Mouse (Mus musculus): ENCODE measurements at regions not wholly inside any gene's neighbourhood (a gene's known extent, or its start where the extent isn't known, plus 50 kb on each side); places are given as distances from the start of the nearest gene placed in this dataset.

DNA sequence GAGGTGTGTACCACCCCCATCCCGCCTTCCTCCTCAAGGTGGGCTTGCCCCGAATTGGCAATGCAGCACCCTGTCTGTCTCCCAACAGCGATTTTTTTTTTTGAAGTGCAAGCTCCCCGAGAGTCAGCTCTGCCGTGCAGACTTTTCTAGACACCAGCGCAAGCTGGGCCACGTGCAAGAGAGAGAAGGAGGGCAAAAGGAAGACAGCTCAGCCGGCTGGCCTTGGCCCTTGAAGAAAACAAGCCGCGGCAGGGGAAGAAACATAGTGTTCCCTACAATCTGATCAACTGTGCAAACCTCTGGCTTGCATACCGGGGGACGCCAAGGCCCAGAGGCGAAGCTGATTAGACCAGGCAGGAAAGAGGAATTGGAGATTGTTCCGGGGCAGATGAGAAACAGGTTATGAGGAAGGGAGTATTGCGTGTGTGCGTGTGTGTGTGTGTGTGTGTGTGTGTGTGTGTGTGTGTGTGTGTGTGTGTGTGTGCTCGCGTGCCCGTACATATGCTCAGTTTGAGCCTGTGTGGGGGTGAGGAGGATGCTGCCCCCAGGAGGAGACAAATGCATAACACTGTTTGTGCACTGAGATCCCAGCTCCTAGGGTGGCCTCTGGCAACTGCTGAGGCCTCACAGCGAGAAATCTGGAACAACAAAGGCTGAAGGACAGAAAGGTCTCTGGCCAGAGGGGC, 83.2 kb upstream of the Zfp648 start:
- no peak for TF ChIP-seq CTCF (conservative IDR thresholded peaks at IDR 0.05)
- H3K27ac ChIP-seq: peak overlapping the region; percentile 93
- peak; percentile 44 to 53 for DNase-seq (ENCODE audit: low spot score in 2 of 2)
- peak overlapping the region; percentile 23 for H3K4me3 ChIP-seq

DNA sequence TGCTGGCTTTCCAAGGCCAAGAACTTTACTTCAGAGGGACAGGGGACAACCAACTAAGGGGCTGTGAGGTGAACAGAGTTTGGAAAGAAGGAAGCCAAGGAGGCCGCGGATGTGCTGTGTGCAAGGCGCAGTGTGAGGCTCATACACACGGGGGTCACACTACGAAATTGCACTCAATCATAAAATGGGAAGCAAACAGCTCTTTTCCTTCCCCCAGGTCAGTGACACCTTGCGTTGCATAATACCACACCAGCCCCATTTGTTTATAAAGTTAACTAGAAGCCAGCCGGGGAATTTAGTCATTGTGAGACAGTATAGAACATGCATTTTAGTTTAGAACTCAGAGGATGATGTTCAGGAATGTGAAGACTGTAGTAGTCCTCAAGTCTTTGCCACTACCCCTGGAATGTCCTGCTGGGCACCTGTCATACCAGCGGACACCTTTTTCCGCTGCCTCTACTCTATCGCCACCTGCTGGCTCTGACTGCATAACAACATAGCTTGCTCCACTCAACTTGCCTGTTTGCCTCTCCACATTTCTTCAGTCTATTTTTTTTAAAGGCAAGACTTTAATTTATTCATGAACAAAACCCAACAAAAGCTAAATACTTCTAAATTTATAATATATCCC, 82.5 kb upstream of the Zfp648 start:
- peak; percentile 90 for TF ChIP-seq CTCF (conservative IDR thresholded peaks at IDR 0.05)
- Histone ChIP-seq H3K4me3 (peak overlapping the region; percentile 28; the same call in 1 of the 2 replicates), H3K27ac (peak overlapping the region; percentile 83)
- DNase-seq (ENCODE audit: low spot score in 2 of 2): peak; percentile 50 to 76

DNA sequence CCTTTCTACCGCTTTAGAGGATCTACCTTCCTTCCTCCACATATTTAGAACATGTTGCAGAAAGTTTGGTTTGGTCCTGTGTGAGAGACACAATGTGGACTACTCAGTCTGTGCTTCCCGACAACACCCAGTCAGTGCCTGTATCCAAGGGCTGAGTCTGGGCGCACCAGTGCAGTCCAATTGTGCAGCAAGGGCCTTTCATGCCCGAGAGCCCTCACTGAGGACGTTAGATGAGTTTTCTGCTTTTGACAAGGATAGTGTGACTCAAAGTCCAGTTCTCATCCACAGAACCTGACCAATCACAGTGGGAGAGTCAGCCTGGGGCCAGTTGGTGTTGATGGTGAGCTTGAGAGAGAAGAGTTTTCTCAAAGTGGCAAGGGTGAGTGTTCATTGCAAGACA, 81.4 kb upstream of the Zfp648 start:
- no peak overlapping the region for H3K4me3 ChIP-seq
- no peak for TF ChIP-seq CTCF (conservative IDR thresholded peaks at IDR 0.05)
- DNase-seq (ENCODE audit: low spot score in 2 of 2): no peak
- peak overlapping the region; percentile 83 for H3K27ac ChIP-seq

DNA sequence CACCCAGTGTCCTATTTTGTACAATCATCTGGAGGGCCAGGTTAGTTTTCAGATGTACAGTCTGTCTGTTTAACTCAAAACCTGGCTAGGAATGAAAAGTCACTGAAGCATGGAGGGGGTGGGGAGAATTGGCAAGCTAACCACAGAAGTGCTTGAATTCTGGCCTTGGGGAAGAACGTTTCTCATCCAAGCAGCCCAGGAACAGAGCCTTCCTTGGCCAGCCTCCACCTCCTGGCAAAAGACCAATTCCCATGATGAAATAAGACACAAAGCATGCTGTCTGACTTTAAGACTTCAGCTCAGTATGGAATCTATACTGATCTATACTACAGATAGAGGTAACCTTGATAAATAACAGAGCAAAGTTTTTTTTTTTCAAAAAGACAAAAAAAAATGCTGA, 80.3 kb upstream of the Zfp648 start:
- peak overlapping the region; percentile 83 for H3K27ac ChIP-seq

DNA sequence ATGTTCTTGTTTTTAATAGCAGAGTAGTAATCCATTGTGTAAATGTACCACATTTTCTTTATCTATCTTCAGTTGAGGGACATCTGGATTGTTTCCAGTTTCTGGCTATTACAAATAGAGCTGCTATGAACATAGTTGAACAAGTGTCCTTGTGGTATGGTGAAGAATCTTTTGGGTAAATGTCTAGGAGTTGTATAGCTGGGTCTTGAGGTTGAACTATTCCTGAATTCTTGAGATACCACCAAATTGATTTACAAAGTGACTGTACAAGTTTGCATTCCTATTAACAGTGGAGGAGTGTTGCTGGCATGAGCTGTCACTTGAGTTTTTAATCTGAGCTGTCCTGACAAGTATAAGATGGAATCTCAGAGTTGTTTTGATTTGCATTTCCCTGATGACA, 76.0 kb upstream of the Zfp648 start:
- Histone ChIP-seq H3K27ac (no peak overlapping the region), H3K4me3 (no peak overlapping the region)
- TF ChIP-seq CTCF (conservative IDR thresholded peaks at IDR 0.05): no peak
- DNase-seq (ENCODE audit: low spot score in 2 of 2): no peak

More for the DNA sequence above, 80.3 kb upstream of the Zfp648 start:
- no peak for TF ChIP-seq CTCF (conservative IDR thresholded peaks at IDR 0.05)
- H3K4me3 ChIP-seq: no peak overlapping the region
- peak in 1 of 2 experiments; percentile 34 for DNase-seq (ENCODE audit: low spot score in 2 of 2)

DNA sequence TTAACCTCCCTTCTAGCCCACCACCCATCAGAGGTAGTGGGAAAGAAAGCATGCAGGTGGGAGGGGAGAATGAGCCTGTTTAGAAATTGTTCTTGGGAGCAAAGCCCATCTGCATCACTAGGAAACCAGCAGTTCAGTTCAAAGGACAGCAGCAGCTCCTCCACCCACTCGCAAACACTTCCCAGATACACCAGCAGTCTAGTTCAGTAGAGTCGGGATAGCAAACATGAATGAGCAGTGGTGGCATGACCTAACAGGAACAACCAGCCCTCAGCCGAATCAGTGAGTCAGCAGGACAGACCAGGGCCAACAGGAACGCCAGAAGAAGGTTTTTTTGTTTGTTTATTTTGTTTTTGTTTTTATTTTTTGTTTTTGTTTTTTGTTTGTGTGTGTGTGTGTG, 74.5 kb upstream of the Zfp648 start:
- TF ChIP-seq CTCF (conservative IDR thresholded peaks at IDR 0.05): no peak
- H3K4me3 ChIP-seq: no peak overlapping the region
- no peak overlapping the region for H3K27ac ChIP-seq
- DNase-seq (ENCODE audit: low spot score in 2 of 2): no peak

DNA sequence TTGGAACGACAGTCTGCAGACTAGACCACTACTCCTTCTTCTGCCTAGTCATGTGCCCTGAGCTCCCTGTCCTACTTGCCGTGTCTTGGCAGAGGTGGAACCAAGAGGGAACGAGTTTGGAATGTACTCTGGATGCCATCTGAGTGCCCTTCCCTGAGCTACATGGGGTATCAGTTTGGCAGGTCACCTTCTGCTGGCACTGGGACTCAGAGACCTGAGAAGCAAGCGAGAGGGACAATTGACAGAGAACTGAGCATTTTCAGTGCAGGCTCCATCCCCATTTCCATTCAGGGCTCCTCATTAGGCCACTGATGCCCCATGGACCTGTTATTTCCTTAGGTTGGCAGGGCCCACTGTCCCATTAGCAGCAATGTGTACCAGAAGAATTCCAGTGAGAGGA, 61.5 kb upstream of the Zfp648 start:
- TF ChIP-seq CTCF (conservative IDR thresholded peaks at IDR 0.05): no peak
- DNase-seq (ENCODE audit: low spot score in 2 of 2): peak; percentile 41 to 79
- Histone ChIP-seq H3K27ac (peak overlapping the region; percentile 87), H3K4me3 (no peak overlapping the region)

DNA sequence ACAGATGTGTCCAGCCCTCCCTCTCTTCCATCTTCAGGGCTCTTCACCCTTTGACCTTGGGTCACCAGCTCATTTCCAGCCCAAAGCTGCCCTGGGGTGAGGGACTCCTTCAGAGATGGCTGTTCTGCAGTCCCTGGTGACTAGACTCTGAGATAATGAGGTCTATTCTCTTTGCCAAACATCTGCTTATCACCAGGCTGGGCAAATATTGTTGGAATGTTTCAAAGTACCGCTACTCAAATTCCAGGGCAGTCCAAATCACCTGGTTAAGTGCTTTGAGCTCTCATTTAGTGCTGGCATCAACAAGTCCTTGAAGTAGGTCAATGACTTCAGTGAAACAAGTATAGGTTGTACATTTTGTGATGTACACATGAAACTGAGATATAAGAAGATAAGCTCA, 57.3 kb upstream of the Zfp648 start:
- no peak overlapping the region for H3K4me3 ChIP-seq
- no peak for DNase-seq (ENCODE audit: low spot score in 2 of 2)
- no peak for TF ChIP-seq CTCF (conservative IDR thresholded peaks at IDR 0.05)
- H3K27ac ChIP-seq: no peak overlapping the region

DNA sequence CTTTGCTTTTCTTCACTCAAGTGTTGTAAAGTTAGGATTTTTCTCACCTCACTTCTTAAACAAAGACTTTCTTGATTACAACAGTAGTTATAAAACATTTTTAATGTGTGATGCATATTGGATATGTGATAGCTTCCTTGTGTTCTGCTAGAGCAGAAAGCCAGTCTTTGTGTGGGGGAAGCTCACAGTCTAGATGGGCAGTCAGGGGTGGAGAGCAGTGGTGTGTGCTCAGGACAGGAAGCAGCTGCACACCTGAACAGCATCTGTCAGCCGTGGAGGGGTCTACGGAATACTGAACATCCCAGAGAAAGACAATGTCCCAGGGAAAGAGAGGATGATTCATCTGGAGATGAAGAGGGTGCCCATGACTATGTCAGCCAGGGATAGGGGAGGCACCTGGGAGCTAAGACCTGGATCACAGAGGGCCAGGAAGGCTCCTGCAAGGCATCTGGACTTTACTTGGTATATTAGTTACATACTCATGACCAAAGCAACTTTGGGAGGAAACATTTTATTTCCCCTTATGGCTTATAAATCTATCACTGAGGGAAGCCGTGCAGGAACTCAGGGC, 53.9 kb upstream of the Zfp648 start:
- no peak for DNase-seq (ENCODE audit: low spot score in 2 of 2)
- Histone ChIP-seq H3K27ac (no peak overlapping the region), H3K4me3 (no peak overlapping the region)
- TF ChIP-seq CTCF (conservative IDR thresholded peaks at IDR 0.05): no peak

DNA sequence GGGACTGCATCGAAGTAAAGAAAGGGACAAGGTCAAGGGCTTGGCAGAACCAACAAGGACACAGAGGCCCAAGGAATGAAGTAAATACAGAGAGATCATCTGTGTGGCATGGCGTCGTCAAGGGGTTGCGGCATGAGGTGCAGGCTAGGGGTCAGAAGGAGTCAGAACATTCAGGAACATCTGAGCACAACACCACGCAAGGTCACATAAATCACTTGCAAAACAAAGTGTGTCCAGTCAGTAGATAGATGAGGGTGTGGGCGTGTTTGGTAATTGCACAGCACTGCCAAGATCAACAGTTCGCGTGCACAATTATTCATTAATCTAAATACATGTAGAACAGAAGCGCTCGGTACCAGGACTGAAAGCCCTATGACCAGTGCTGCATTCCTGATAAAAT, 52.0 kb upstream of the Zfp648 start:
- Histone ChIP-seq H3K4me3 (no peak overlapping the region), H3K27ac (peak overlapping the region; percentile 82)
- no peak for TF ChIP-seq CTCF (conservative IDR thresholded peaks at IDR 0.05)
- no peak for DNase-seq (ENCODE audit: low spot score in 2 of 2)

DNA sequence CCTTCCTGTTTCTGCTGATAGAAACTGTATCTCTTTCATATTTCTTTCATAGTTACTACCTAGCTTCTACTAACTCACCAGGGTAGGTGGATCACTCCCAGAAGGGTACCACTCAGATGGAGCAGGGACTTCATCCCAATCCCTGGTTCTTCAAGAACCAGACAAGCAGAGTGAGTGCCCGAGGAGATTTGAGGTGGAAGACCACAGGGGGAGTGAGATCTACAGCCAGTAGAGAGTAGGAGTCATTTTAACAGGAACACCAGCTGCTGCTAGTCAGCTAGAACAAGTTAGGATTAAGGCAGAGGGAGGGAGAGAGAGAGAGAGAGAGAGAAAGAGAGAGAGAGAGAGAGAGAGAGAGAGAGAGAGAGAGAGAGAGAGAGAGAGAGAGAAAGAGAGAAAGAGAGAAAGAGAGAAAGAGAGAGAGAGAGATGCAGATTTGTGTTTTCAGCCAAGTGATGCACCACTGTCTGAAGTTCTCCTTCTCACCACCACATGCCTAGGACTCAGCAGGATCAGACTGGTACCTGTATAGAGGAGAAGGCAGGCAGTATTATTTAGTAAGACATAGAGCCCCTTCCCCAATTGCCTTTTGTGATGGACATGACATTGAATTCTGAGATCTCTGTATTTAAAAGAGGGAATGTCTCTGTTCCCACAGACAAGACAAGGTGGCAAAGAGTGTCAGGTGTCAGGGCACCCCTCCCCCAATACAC, 51.4 kb upstream of the Zfp648 start:
- peak overlapping the region; percentile 82 for H3K27ac ChIP-seq
- no peak for TF ChIP-seq CTCF (conservative IDR thresholded peaks at IDR 0.05)
- no peak overlapping the region for H3K4me3 ChIP-seq
- DNase-seq (ENCODE audit: low spot score in 2 of 2): no peak

DNA sequence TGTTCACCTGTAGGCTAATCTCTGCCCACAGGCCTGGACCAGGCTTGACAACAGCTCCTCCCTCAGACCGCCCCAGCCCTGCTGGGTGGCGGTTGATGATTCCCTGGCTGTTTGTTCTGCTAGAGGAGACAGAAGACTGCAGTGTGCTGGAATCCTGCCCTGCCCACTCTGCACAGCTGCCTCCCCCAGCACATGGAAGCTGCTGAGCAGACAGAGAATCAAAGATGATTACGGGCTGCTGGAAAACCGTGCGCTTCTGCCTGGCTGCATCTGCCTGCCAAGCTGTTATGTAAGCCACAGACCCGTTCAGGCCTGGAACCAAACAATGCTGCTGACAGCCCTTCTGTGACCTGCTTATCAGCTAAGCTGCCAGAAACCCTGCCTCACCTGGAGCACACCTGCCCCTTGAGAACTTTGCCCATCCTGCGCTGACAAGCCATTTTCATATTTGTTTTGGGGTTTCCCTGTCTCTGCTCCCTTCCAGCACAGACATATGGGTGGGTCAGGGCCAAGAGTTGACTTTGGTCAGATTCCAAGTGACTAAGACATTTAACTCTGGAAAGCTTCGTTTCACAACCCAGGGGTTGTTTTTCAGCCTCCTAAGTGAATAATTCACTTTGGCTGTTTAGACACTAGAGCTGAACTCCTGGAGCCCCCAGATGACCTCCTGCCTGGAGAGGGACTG, 50.7 kb upstream of the Zfp648 start:
- DNase-seq (ENCODE audit: low spot score in 2 of 2): peak; percentile 76 to 86
- Histone ChIP-seq H3K4me3 (no peak overlapping the region), H3K27ac (peak overlapping the region; percentile 82)
- TF ChIP-seq CTCF (conservative IDR thresholded peaks at IDR 0.05): 0 out of 2 replicates have a peak, but pooled peaks have one; percentile 8

Data from layer of hippocampus, adult 2 months (tissue).